Mouse (Mus musculus) hindlimb bud, embryonic 11.5 days (tissue): ENCODE results near the gene Atmin.

Experiments used
- DNase-seq: peaks from one replicate; pipeline ENCODE4 v3.0.0-alpha.2; 2012; ENCODE audit warnings: low read depth, low spot score; ENCODE audit errors: extremely low spot score

Gene Atmin

DNA sequence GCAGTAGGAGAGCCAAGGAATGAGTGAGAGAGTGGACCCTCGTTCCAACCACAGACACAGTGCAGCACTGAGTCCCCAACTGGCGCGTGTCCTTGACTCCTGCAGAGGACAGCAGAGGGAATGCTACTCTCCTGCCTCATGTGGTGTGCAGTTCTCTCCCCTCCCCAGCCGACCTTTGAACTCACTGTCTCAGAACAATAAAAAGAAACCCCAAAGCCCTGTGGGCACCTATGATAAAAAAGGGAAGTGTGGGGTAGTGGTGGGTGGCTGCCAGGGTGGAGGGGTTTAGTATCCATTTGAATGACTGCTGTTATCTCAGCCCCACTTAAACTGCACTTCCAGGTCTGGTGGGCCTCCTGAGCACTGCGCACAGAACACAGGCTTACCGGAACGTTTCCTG lies 4.4 kb downstream of the Atmin start:
- DNase-seq, result no peak

DNA sequence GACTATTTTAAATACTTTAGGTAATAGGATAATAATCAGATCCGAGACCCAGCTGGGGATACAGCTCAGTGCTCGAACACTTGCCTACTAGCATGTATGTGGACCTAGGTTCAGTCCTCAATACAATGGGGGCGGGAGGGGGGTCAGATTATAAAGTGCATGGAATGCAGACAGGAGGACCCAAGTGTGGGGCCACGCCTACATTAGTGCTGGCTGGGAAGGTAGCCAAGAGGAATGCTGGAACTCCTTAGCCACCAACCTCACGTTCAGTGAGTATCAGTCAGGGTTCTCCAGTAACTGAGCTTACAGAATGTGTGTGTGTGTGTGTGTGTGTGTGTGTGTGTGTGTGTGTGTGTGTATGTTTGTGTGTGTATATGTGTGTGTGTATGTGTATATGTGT lies 8.2 kb downstream of the Atmin start:
- no peak for DNase-seq

DNA sequence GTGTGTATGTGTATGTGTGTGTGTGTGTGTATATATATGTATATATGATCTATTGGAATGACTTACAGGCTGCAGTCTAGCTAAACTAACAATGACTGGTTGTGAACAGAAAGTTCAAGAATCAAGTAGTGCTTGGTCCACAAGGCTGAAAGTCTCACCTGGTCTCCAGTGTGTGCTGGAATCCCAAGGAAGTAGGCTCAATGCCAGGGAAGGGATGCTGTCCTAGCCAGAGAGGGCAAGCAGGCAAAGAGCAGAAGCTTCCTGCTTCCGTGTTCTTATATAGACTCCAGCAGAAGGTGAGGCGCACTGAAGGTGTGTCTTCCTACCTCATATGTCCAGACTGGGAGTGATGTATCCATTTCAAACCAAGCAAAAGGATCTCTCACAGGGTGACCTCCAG lies 8.6 kb downstream of the Atmin start:
- no peak for DNase-seq

DNA sequence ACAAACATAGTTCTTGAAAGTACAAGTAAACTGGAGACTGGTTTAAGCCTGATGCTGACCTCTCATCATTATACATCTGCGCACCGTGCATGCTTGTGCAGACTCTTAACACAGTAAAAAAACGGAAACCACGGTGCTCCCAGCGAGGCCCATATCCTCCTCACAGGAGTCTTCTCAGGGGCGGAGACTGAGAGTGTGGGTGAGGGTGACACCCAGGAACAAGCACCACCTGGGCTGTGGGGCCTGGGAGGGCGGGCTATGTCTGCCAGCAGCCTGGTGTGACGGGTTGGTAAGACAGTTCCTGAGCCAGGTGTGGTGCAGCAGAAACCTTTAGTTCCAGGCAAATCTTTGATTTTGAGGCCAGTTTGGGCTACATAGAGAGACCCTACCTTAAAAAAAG lies 9.2 kb downstream of the Atmin start:
- no peak for DNase-seq

DNA sequence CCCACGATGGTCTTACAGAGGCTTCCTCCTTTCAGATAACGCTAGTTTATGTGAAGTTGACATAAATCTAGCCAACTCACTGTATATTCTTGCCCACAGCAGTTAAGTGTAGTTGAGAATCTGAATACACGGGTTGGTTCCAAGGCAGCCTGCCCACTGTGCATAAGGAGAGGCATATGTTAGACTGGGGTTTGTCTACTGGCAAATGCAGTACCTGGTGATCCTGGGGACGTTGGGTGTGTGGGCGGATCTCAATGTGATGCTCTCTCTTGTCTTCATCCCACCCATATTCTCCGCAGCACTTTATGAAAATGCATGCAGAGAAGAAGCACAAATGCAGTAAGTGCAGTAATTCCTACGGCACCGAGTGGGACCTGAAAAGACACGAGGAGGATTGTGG lies 11.2 kb downstream of the Atmin start:
- no peak for DNase-seq

DNA sequence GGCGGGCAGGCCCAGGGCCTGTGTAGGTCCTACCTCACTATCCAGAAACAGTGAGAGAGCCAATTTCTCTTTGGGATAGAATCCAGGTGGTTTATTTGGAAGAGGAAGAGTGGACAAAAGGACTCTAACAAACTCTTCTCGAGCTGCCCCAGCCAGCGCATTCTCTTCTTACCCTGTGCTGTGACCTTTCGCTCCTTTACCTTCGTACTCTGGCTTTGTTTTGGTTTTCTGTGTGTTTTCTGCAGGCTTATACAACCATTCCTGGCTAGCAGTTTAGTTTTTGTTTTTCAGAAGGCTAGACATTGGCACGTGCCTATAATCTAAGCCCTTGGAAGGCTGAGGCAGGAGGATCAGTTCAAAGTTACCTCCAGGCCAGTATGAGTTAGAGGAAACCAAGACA lies 26.3 kb downstream of the Atmin start:
- DNase-seq, result no peak

DNA sequence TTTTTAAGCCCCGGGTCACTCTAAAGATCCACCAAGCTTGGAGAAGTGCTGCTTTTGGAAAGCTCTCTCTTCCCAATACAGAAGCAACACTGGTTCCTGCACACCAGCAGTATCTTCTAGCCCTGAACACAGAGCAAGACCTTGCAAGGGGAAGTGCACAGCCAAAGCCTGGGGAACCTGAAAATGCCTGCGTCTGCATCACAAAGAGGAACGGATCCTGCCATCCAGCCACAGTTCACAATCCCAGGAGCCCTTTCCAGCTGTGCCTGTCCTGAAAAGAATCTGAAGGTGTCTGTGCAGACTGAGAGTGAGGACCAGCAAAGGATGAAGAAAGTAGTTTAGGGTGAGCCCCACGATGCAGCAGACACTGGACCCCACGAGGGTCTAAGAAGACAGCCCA lies 31.9 kb downstream of the Atmin start:
- no peak for DNase-seq

DNA sequence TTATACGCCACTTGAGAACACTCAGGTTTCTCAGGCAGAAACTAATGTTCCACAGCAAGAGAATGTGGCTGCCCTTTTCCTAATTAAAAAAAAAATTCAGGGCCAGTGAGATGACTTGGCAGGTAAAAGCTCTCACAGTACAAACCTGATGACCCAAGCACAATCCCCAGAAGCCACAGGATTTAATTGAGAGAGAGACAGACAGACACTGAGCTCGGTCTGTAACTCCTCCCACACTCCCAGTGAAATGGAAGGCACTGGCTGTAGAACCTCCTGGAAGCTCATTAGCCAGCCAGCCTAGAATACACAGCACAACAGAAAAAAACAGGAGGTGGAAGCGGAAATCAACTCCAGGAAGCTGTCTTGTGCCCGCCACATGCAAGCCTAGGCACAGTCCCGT lies 32.4 kb downstream of the Atmin start:
- no peak for DNase-seq

DNA sequence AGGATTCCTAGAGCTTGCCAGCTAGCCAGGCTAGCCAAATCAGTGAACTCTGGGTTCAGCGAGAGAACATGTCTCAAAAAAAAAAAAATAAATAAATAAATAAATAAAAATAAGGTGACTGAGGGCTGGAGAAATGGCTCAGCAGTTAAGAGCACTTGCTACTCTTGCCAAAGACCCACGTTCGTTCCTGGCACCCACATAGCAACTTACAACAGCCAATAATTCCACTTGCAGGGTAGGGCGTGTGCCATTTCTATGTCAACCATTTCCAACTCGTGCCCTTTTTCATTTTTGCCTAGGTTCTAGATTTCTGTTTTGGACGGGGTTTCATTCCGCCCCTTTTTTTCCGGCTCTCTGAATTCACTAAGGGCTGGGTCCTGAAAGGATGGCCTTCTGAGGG lies 34.9 kb downstream of the Atmin start:
- no peak for DNase-seq

DNA sequence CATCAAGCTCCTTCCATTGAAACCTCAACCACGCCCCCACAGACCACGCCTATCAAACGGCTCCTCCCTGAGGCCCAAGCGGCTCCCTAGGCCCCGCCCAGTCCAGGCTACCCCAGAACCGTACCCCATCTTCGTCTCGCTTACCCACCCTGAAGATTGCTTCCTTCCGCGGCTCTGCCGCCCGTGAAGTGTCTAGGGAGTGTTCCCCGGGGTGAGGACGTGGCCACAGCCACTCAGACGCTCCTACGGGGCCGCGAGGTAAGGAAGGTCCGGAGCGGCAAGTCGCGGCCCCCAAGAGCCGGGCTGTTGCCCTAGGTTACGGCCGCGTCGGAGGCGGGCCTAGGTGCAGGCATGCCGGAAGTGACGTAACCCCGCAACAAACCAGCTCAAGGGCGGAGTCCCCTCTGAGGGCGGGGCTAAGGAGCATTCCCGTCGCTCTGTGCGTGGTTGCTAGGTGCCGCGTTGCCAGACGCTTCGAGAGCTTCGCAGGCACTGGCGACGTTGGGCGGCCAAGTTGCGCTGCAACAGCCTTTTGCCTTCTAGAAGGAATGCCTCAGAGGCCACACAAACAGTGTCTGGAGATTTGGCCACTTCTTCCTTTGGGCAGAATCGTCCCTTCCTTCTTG lies 35.6 kb downstream of the Atmin start, which contains the start of gene 1700030J22Rik:
Gene 1700030J22Rik (minus strand): TSS at position 329 of the 626 bp plus-strand sequence.
- DNase-seq, result peak; percentile 93

DNA sequence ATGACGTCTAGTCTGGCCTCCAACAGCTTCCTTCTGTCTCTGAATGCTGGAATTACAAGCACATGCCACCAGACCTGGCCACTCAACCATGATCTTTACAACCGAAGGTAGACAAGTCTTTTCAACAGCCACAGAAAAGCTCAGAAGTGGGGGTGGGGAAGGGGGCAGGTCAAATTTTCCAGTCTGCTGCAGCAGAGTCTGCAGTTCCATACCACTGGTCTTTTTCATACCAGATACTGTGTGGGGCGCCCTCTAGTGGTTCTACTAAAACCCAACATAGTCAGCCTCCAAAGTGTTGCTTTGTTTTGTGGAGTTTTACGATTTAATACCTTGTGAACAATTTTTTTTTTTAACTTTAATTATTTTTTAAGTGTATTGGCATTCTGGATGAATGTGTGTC lies 36.9 kb downstream of the Atmin start:
- peak; percentile 41 for DNase-seq

DNA sequence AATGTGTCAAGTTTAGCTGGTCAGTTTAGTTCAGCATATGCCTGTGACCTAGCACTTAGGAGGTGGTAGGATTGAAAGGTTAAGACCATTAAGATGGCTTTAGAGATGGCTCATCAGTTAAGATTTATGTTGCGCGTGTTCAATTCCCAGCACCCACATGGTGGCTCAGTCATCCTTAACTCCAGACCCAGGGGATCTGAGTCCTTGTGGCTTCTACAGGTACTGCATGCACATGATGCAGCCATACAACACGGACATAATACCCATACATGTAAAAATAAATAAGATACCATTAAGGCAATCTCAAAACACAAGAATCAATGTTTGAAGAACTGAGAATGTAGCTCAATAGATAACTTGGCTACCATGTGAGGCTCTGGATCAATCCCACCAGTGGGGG lies 46.6 kb downstream of the Atmin start:
- no peak for DNase-seq

DNA sequence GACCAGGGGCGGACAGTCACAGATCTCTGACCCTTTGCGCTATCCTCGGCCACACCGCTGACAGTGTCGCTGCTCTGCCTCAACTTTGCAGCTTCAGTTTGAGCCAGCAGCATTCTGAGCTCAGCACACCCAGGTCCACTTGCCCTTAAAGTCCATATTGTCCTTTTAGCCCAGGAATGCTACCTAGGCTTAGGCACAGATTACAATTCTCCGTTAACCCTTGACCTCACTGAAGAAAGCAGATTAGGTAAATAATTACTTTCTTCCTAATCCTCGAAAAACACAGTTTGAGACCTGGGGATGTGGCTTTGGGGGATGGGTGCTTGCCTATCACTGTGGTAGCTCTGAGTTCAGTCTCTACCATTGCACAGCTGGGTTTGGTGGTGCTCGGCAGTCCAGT lies 48.0 kb downstream of the Atmin start:
- no peak for DNase-seq

DNA sequence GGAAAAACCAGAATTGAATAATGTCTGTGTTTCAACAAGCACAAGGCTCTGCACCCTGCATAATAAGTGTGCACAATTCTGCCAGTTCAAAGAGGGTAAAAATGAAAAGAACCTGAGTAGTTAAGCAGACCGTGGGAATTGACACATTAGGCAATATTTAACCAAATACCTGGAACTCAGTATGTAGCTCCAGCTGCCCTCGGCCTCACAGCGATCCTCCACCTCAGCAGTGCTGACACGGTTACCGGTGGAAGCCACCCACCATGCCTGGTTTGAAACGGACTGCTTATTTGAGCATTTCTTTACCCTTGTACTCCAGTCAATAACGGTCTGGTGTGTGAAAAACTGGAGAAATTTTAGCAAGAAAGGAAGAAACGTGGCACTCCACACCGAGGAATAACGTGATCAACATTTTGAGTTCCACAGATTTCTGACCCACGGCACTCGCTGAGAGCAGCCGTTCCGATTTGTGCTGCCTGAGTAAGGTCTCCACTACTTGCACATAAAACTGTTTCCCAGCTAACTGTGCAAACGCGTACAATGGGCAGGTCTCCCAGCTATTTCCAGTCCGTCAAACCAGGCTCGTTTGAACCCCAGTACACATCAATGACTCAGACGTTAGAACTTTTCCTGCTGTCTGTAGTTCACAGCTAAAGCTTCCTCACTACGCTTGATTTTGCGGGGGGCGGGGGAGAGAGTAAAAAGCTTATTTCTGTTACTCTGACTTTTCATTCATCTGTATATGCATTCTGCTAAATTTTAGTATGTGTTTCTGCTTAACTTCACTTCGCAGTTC lies 49.2 kb downstream of the Atmin start:
- DNase-seq, result no peak

DNA sequence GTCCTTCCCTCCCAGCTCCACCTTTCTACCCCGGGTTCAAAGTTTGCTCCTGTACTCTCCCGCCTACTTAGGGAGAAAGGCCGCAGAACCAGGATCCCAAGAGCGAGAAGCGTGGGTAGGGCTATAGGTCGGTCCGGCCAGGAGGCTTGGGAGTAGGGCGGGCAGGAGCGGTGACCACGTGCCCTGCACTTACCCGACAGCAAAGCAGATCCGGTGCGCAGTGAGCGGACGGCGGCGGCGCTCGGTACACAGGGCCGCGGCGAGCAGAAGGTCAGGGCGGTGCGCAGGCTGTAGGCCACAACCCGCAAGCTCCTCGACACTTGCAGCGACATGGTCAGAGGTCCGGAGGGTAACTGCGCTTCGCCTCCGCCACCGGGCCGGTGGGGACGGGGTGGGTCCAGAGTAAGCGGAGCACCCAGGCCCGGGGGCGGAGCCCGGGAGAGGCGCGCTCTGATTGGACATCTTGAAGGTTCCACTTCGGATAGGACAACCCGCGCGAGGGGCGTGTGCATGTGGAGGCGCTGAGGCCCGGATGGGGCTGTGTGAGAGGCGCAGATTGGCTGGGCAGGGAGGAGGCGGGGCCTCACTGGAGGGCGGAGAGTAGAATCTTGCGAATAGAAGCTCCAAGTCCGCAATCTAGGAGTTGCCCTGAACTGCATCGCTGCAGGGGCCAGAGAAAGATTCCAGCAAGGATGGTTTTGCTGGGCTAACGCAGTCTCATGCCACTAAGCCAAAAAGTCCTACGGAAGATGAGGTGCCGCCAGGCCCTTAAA lies 50.1 kb downstream of the Atmin start, which contains the start of gene Gcsh:
Gene Gcsh (minus strand): TSS at position 443 of the 773 bp plus-strand sequence.
- DNase-seq, result peak; percentile 93

DNA sequence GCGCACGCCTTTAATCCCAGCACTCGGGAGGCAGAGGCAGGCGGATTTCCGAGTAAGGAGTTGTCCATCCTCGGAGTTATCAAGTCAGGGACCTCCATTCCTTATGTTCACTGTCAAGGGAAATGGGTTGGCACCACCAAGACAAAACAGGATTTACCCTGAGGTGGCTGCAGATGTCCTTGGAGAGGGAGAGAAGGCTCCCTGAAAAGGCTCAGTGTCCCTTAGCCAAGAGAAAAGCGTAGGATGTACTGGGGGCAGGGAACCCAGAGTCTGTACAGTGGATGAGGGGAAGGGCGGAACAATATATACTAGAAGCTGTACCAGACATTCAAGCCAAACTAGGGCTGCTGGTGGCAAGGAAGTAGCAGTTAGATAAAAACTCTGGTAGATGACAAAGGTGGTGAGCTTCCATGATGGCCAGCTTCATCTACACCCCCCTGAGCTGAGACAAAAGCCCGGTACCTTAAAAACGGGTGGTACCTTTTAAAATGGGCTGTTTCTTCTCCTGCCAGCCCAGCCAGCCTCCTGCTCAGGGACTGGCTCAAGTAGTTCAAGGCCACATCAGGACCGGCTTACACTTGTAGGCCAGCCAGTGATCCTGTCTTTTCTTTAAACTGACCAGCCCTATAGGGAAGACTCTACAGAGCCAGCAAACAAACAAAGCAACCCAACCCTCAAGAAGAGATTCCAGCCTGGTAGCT lies 51.0 kb downstream of the Atmin start:
- no peak for DNase-seq
